Mouse (Mus musculus) limb, embryonic 15.5 days (tissue): ENCODE measurements at regions not wholly inside any gene's neighbourhood (a gene's known extent, or its start where the extent isn't known, plus 50 kb on each side); places are given as distances from the start of the nearest gene placed in this dataset.

Source experiments
- ATAC-seq: fragments of 200-750 bp; cut with Nextera tagmentation; 2 replicates; pipeline ENCODE4 v1.8.0; 2017; ENCODE audit warnings: low read depth, moderate TSS enrichment; ENCODE audit not compliant: insufficient number of reproducible peaks, low FRiP score, low TSS enrichment
- H3K27ac ChIP-seq: fragments of 300-500 bp; sonication (generic); 2 replicates; pipeline ENCODE4 v1.5.1; 2015; ENCODE audit warnings: moderate library complexity, mild to moderate bottlenecking, inconsistent platforms
- H3K27me3 ChIP-seq: fragments of 300-500 bp; sonication (generic); 2 replicates; pipeline ENCODE4 v1.6.1; 2015; ENCODE audit warnings: inconsistent platforms
- H3K36me3 ChIP-seq: fragments of 300-500 bp; sonication (generic); 2 replicates; pipeline ENCODE4 v1.6.1; 2015; ENCODE audit warnings: inconsistent platforms
- H3K4me1 ChIP-seq: fragments of 300-500 bp; sonication (generic); 2 replicates; pipeline ENCODE4 v1.6.1; 2015; ENCODE audit warnings: inconsistent platforms
- H3K4me2 ChIP-seq: fragments of 300-500 bp; sonication (generic); 2 replicates; pipeline ENCODE4 v1.6.1; 2015; ENCODE audit warnings: mild to moderate bottlenecking, inconsistent platforms
- H3K4me3 ChIP-seq: fragments of 300-500 bp; sonication (generic); 2 replicates; pipeline ENCODE4 v1.5.1; 2015; ENCODE audit warnings: mild to moderate bottlenecking, inconsistent platforms
- H3K9ac ChIP-seq: fragments of 300-500 bp; sonication (generic); 2 replicates; pipeline ENCODE4 v1.6.1; 2015; ENCODE audit warnings: inconsistent platforms
- H3K9me3 ChIP-seq: fragments of 300-500 bp; sonication (generic); 2 replicates; pipeline ENCODE4 v1.6.1; 2016; ENCODE audit warnings: inconsistent platforms
- WGBS: fragments of 180-500 bp; shearing (Covaris S2); methylation state at CpG from one replicate; pipeline ENCODE4 v1.1.7; 2015; 5-methylcytosine and 5-hydroxymethylcytosine counted together

DNA sequence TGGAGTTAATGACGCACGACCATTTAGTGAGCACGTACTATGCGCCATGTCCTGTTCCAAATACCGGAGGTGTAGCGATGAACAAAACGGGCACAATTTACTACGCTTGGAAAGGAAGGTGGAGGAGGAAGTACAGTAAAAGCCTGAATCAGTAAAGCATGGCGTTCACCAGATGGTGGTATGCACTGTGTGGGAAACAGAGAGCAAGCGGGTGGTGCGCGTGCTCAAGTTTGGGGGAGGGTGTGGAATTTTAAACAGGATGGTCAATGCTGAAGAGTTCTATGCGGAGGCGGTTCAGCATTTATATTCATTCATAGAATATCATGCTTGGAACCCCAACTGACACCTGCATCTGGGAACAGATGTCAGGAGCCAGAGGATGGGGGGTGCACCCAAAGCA lies 164.7 kb upstream of the Slco3a1 start:
- H3K4me2 ChIP-seq = no peak overlapping the region
- H3K36me3 ChIP-seq = no peaks in the 10 kb centered on the region
- H3K9ac ChIP-seq = no peak overlapping the region
- H3K27me3 ChIP-seq = no peaks in the 10 kb centered on the region
- WGBS = 89% methylated on average over 14 of the region's 14 CpGs
- H3K4me1 ChIP-seq = no peaks in the 10 kb centered on the region
- H3K9me3 ChIP-seq = no peaks in the 10 kb centered on the region
- no peak for ATAC-seq
- H3K4me3 ChIP-seq = no peak overlapping the region
- H3K27ac ChIP-seq = no peak overlapping the region

DNA sequence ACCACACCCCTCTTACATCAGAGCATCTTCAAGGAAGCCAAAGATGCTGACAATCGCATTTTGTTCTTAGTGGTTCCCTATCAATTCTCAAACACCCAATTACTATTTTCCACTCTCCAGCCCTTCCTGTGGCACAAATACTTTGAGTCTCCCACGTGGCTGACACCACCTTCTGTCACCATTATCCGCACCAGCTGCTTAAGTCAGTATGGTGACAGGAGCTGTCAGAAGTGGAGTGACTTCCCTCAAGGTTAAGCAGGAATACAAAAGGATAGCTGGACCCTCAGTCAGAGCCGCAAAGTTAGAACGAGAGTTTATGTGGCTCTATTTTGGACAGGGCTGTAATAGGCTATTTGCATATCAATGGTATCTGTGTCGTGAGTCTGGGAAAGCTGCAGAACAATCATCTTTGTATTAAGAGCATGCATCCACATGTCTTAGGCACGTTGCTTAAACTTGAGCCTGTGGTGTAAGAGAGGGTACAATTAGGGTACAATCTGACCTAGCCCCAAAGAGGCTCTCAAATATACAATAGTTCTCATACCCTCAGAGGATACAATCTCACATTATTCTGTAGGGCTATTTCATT lies 155.5 kb upstream of the Slco3a1 start:
- H3K9me3 ChIP-seq = no peaks in the 10 kb centered on the region
- H3K27ac ChIP-seq = no peak overlapping the region
- H3K9ac ChIP-seq = no peak overlapping the region
- H3K4me1 ChIP-seq = no peaks in the 10 kb centered on the region
- WGBS = 69% methylated on average over 7 of the region's 7 CpGs
- no peak for ATAC-seq
- no peaks in the 10 kb centered on the region for H3K27me3 ChIP-seq
- H3K4me3 ChIP-seq = no peak overlapping the region
- no peaks in the 10 kb centered on the region for H3K36me3 ChIP-seq
- no peak overlapping the region for H3K4me2 ChIP-seq

GRCm38 (mm10) chr7:74709006-74709405 lies 154.4 kb upstream of the Slco3a1 start:
- Histone ChIP-seq H3K4me2 (no peak overlapping the region), H3K9ac (no peak overlapping the region), H3K4me3 (no peak overlapping the region), H3K27me3 (no peaks in the 10 kb centered on the region), H3K36me3 (no peaks in the 10 kb centered on the region), H3K27ac (no peak overlapping the region), H3K9me3 (no peaks in the 10 kb centered on the region), H3K4me1 (no peaks in the 10 kb centered on the region)
- no peak for ATAC-seq
- WGBS = 41% methylated on average over 5 of the region's 5 CpGs

GRCm38 (mm10) chr7:74703533-74703932 lies 149.0 kb upstream of the Slco3a1 start:
- Histone ChIP-seq H3K4me1 (no peaks in the 10 kb centered on the region), H3K9me3 (no peaks in the 10 kb centered on the region), H3K4me3 (no peak overlapping the region), H3K4me2 (no peak overlapping the region), H3K27me3 (no peaks in the 10 kb centered on the region), H3K9ac (no peak overlapping the region), H3K36me3 (no peaks in the 10 kb centered on the region), H3K27ac (no peak overlapping the region)
- 71% methylated on average over 4 of the region's 4 CpGs for WGBS
- no peak for ATAC-seq

GRCm38 (mm10) chr7:74697794-74698354 lies 143.3 kb upstream of the Slco3a1 start:
- WGBS = 78% methylated on average over 3 of the region's 3 CpGs
- no peaks in the 10 kb centered on the region for H3K4me1 ChIP-seq
- H3K4me3 ChIP-seq = no peak overlapping the region
- H3K27me3 ChIP-seq = no peaks in the 10 kb centered on the region
- H3K27ac ChIP-seq = no peak overlapping the region
- no peaks in the 10 kb centered on the region for H3K36me3 ChIP-seq
- H3K9me3 ChIP-seq = no peaks in the 10 kb centered on the region
- no peak for ATAC-seq
- H3K9ac ChIP-seq = no peak overlapping the region
- no peak overlapping the region for H3K4me2 ChIP-seq

DNA sequence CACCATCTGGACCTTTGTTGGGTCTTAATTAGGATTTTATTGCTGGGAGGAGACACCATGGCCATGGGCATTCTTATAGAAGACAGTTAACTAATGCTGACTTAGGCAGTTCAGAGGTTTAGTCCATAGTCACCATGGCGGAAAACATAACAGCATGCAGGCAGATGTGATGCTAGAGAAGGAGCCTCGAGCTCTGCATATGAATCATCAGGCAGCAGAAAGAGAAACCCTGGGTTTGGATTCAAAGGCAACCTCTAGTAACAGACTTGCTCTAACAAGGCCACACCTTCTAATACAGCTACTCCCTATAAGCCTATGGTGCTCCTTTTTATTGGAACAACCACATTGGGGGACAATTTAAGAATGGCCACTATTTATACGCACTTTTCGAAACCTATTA lies 141.7 kb upstream of the Slco3a1 start:
- H3K36me3 ChIP-seq = no peaks in the 10 kb centered on the region
- no peak overlapping the region for H3K9ac ChIP-seq
- no peak overlapping the region for H3K27ac ChIP-seq
- H3K4me1 ChIP-seq = no peaks in the 10 kb centered on the region
- no peak overlapping the region for H3K4me2 ChIP-seq
- no peaks in the 10 kb centered on the region for H3K9me3 ChIP-seq
- H3K4me3 ChIP-seq = no peak overlapping the region
- H3K27me3 ChIP-seq = no peaks in the 10 kb centered on the region
- WGBS = 81% methylated on average over 4 of the region's 4 CpGs
- ATAC-seq = no peak

- no peak overlapping the region for H3K27ac ChIP-seq
- H3K4me3 ChIP-seq = no peak overlapping the region
- no peak overlapping the region for H3K4me2 ChIP-seq
- WGBS = 72% methylated on average over 3 of the region's 3 CpGs
- H3K9ac ChIP-seq = no peak overlapping the region
- H3K27me3 ChIP-seq = no peaks in the 10 kb centered on the region
- H3K4me1 ChIP-seq = no peaks in the 10 kb centered on the region
- no peaks in the 10 kb centered on the region for H3K36me3 ChIP-seq
- no peak for ATAC-seq
- no peaks in the 10 kb centered on the region for H3K9me3 ChIP-seq
Measured at GRCm38 (mm10) chr7:74693049-74693448, 138.5 kb upstream of the Slco3a1 start.

- Histone ChIP-seq H3K4me1 (no peaks in the 10 kb centered on the region), H3K27me3 (no peaks in the 10 kb centered on the region), H3K36me3 (no peaks in the 10 kb centered on the region), H3K9me3 (no peaks in the 10 kb centered on the region), H3K4me3 (no peak overlapping the region), H3K4me2 (no peak overlapping the region), H3K9ac (no peak overlapping the region), H3K27ac (no peak overlapping the region)
- ATAC-seq = no peak
Measured at GRCm38 (mm10) chr7:74690706-74691105, 136.1 kb upstream of the Slco3a1 start.

GRCm38 (mm10) chr7:74688116-74688702 lies 133.6 kb upstream of the Slco3a1 start:
- WGBS = 65% methylated on average over 7 of the region's 7 CpGs
- H3K9ac ChIP-seq = no peak overlapping the region
- H3K4me3 ChIP-seq = no peak overlapping the region
- H3K27ac ChIP-seq = no peak overlapping the region
- H3K27me3 ChIP-seq = no peaks in the 10 kb centered on the region
- no peaks in the 10 kb centered on the region for H3K9me3 ChIP-seq
- no peak overlapping the region for H3K4me2 ChIP-seq
- H3K4me1 ChIP-seq = no peaks in the 10 kb centered on the region
- no peaks in the 10 kb centered on the region for H3K36me3 ChIP-seq
- ATAC-seq = no peak

GRCm38 (mm10) chr7:74687303-74688115 lies 132.9 kb upstream of the Slco3a1 start:
- Histone ChIP-seq H3K9ac (no peak overlapping the region), H3K27ac (no peak overlapping the region), H3K4me2 (no peak overlapping the region), H3K27me3 (no peaks in the 10 kb centered on the region), H3K36me3 (no peaks in the 10 kb centered on the region), H3K9me3 (no peaks in the 10 kb centered on the region), H3K4me3 (no peak overlapping the region), H3K4me1 (no peaks in the 10 kb centered on the region)
- 47% methylated on average over 13 of the region's 13 CpGs for WGBS
- ATAC-seq = no peak

DNA sequence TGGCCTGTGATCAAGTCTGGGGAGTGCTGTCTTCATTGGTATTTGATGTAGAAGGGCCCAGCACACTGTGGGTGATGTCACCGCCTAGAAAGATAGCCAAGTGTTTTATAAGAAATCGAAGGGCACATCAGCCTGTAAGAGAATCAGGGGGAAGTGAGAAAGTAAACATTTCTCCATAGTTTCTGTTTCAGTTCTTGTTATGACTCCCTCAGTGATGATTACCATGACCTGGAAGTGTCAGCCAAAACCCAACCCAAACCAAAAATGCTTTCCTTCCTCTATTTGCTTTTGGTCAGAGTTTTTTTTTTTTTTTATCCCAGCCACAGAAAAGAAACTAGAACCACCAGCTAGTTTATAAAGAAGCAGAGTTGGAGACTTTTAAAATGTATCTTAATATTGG lies 129.4 kb upstream of the Slco3a1 start:
- Histone ChIP-seq H3K4me1 (no peaks in the 10 kb centered on the region), H3K9me3 (no peaks in the 10 kb centered on the region), H3K27ac (no peak overlapping the region), H3K9ac (no peak overlapping the region), H3K36me3 (no peaks in the 10 kb centered on the region), H3K27me3 (no peaks in the 10 kb centered on the region), H3K4me2 (no peak overlapping the region), H3K4me3 (no peak overlapping the region)
- ATAC-seq = no peak
- 79% methylated on average over 2 of the region's 2 CpGs for WGBS

GRCm38 (mm10) chr7:74673626-74674295 lies 119.2 kb upstream of the Slco3a1 start:
- Histone ChIP-seq H3K9ac (no peak overlapping the region), H3K36me3 (no peaks in the 10 kb centered on the region), H3K4me2 (no peak overlapping the region), H3K27ac (no peak overlapping the region), H3K4me1 (no peaks in the 10 kb centered on the region), H3K27me3 (no peaks in the 10 kb centered on the region), H3K9me3 (no peaks in the 10 kb centered on the region), H3K4me3 (no peak overlapping the region)
- no peak for ATAC-seq
- 73% methylated on average over 4 of the region's 4 CpGs for WGBS
